Mouse (Mus musculus): ENCODE results near the gene Pth2.
A peak's percentile ranks its signal among the peaks of the same experiment; 100 is the strongest.

The Pth2 gene

DNA sequence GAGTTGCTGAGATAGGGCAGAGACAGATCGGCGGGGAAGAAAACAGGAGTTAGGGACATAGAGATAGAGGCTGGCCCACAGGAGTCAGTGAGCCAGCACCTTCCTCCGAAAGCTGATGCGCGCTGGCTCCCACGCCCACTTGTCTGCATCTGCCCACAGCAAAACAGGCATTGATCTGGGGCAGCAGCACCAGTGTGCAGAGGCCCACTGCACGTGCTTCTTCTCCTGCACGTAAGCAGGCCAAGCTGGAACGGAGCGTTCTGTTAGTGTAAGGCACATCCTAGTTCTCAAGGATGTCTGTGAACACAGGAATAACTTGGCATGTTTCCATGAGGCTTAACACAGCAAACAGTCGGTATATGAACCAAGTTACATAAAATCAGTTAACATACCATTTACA, 18.2 kb downstream of the Pth2 start:
- no peak for DNase-seq

GRCm38 (mm10) chr7:45202654-45203053, 21.9 kb downstream of the Pth2 start:
- no peak for DNase-seq

DNA sequence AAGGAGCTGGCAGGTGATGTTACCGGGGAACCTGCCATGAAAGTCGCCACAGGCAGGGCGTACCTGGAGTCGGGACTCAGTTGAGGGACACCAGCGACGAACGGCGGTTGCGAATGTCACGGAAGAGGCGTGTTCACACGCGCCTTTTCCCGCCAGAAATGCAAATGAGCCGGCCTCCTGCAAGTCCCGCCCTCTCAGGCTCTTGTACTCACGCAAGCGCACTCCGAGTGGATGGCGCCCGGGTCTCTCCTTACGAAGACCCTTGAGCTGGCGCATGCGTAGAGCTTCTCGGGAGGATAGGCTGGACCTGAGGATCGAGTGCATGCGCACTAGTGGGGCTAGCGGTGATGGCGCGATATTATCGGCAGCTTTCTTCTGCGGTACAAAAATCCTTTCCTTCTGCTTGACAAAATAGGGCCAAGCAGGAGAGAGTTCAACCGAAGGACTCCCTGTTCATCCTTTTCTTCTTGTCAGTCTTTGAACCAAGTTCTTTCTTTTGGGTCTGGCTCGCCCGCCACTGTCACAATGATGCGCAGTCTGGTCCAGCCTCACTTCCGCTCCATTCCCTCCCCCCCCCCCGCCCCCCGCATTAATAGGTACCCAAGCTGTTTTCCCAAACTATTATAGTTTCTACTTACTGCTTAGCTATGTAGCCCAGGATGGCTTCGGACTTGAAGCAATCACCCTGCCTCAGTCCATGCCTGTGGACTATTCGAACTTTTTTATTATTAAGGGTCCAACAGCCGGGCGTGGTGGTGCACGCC, 23.8 kb downstream of the Pth2 start, which contains the start of gene Ccdc155:
Gene Ccdc155, minus strand, starts transcription at position 513 of the 764 bp plus-strand sequence.
- peak; percentile 94 for DNase-seq

DNA sequence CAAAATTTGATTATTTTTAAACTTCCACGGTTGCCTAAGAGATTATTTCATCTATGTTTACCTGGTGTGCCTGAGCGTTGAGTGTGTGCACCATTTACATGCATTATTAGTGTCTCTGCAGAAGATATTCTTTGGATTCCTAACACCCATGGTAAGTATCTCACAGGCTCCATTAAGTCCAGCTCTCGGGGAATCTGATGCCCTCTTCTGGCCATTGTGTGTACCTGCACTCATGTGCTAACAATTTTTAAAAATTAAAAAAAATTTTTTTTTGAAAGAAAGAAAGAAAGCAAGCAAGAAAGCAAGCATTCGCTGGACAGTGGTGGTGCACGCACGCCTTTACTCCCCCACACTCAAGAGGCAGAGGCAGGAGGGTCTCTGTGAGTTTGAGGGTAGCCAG, 27.5 kb downstream of the Pth2 start:
- DNase-seq = no peak

DNA sequence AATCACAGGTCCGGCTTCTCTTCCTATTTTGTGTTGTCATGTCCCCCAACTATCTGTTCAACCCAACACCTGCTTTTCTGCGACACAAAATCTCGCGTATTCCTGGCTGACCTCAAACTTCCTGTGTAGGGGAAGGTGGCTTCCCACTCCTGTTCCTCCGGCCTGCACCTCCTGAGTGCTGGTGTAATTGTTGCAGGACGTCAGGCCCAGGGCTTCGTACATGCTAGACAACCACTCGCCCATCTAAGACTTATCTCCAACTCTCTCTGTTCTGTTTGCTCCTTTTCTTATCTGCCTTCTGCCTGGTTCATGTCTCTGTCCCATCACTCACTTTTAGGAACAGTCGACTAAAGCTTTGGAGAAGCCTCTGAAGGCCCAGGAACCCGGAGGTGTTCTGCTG, 30.3 kb downstream of the Pth2 start:
- no peak for DNase-seq

- no peak for DNase-seq
Observed at GRCm38 (mm10) chr7:45211851-45212251, 31.1 kb downstream of the Pth2 start, which contains the start of gene Dkkl1. Dkkl1 (minus strand) TSS chr7:45212147.

DNA sequence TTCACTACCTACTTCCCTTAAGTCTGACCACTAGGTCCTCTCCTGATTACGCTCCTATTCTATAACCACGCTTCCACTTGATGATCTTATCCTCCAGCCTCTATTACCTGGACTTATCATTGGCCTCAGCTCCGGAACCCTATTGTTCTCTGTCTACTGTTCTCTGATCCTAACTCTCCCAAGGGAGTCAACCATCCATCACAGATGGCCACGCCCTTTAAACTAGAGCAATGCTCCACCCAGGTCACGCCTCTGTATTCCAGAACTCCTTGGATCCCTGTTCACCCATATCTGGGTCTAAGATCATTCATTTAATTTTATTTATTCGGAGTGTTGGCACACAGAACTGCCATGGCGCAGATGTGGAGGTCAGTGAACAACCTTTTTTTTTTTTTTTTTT, 31.6 kb downstream of the Pth2 start:
- no peak for DNase-seq

GRCm38 (mm10) chr7:45213708-45214107, 32.9 kb downstream of the Pth2 start:
- DNase-seq = no peak

GRCm38 (mm10) chr7:45215673-45216441, 35.1 kb downstream of the Pth2 start, which contains the start of gene Tead2:
Tead2 (plus strand) TSS chr7:45215753.
- no peak for DNase-seq

GRCm38 (mm10) chr7:45216442-45217183, 35.8 kb downstream of the Pth2 start:
- peak; percentile 70 for DNase-seq

DNA sequence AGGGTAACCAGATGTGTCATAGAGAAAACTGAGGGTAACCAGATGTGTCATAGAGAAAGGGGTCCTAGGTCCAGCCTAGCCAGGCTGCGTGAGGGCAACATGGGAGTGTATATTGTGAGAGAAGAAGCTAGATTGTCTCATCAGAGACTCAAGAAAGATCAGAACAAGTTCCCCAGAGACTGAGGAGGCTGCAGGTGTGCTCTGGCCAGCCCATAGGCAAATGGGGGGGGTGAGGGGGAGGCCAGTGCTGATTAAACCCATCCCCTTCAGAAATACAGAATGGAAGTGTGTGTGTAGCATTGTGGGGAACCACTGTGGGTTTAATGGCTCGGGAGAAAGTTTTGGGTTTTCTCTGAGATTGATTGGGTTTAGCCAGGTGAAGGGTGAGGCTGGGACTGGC, 40.9 kb downstream of the Pth2 start:
- DNase-seq = no peak

DNA sequence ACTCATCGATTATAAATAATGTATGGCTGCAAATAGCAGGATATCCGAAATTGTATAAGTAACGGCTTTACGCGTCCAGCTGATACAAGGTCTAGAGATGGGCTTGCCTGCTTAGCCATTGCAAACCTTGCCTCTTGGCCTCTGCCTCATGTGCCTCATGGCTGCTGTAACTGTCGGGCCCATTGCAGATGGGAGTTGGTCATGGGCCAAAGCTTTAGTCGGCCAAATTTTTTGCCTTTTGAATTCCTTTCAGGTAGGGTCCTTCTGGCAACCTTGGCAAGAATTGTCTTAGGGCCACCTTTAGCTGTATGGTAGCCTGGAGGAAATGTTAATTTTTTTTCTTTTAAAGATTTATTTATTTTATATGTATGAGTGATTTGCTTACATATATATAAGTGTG, 44.0 kb downstream of the Pth2 start:
- no peak for DNase-seq

DNA sequence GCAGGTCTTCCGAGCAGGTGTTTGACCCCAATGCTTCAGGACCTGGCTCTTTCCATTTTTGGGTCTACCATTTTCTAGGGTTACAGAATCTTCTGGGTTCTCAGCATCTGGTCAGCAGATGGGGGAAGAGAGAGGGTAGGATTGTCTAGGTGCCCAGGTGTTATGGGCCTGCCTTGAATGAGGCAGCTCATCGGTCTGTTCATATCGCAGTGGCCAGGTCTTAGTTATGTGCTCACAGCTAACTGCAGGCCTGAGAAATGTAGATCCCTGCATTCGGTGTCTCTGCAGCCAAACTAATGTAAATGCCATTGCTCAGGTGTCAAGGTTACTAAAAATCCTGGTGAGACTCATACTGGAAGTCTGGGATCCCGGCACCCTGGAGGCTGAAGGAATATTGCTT, 45.6 kb downstream of the Pth2 start:
- DNase-seq = no peak

DNA sequence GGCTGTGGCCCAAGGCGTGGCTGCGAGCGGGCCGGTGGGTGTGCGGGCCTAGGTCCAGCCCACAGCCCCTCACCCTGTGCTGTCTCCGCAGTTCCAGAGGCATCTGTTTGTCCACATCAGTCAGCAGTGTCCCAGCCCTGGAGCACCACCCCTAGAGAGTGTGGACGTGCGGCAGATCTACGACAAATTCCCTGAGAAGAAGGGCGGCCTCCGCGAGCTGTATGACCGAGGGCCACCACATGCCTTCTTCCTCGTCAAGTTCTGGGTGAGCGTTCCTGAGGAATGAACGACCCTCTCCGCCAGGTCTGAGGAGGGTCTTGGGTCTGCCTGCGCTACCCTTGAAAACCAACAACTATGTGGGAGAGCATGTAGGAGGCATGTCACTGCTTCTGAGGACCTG, 47.8 kb downstream of the Pth2 start:
- DNase-seq = no peak

- no peak for DNase-seq
Observed at GRCm38 (mm10) chr7:45229046-45229445, 48.3 kb downstream of the Pth2 start.

- DNase-seq = no peak
Observed at GRCm38 (mm10) chr7:45229459-45230203, 48.8 kb downstream of the Pth2 start.

DNA sequence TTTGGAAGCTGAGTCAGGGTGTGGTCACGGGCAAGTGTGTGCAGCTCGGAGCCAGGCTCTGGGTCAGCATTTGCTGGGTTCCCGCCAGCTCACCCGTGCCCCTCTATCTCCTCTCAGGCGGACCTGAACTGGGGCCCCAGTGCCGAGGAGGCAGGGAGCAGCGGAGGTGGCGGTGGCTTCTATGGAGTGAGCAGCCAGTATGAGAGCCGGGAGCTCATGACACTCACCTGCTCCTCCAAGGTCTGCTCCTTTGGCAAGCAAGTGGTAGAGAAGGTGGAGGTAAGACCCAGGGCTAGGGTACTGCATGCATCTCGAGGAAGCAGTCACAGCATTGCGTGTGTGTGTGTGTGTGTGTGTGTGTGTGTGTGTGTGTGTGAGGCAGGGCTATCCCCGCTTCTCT, 50.4 kb downstream of the Pth2 start:
- DNase-seq = no peak

Measured in right cerebral cortex, postnatal 4 days (tissue).